Mouse (Mus musculus): ENCODE results near the gene Nek6.

DNA sequence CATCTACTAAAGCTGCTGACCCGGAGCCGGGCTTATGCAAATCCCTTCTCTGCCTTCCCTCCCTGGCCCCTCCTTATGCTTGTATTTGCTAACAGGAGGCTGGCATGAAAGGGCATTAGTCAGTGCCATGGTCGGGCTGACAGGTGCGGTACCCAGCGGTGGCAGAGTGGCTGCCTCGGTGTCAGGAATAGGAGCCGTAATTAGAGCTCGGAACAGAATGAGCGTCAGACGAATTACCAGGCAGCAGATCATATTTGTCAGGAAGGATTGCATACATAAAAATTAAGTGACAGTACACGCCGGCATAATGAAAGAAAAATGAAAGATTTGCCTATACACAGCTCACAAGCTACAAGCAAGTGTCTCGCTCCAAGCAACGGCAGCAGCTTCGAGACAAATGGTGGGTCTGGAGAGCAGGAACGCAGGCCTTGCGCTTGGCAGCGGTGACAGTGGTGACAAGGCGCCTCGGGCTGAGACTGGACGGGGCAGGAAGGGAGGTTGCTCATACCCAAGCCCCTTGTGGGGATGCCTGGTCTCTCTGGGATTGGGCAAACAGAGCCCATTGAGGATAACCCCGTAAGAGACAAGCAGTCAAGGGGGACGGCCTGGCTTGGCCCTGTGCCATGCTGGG, 60.6 kb downstream of the Nek6 start:
- TF ChIP-seq EP300 (IDR thresholded peaks at IDR 0.05; ENCODE audit: low read depth): no peak
- no peak for TF ChIP-seq CTCF (IDR thresholded peaks at IDR 0.05; ENCODE audit: low read depth)
